Mouse (Mus musculus): Measurements from ENCODE around the gene Gm44965. TPM values are rescaled to one million over a fixed set of nuclear protein-coding genes. Genes with fewer than 3 reads are reported as not detected.
A peak's percentile ranks its signal among the peaks of the same experiment; 100 is the strongest.
"Not testable (repeated sequence)": the region's sequence is repeated elsewhere in the genome, so short reads cannot be mapped to it uniquely, and the experiment has no call there.

Gm44965 gene
- polyA plus RNA-seq, 1 experiment: not detected

DNA sequence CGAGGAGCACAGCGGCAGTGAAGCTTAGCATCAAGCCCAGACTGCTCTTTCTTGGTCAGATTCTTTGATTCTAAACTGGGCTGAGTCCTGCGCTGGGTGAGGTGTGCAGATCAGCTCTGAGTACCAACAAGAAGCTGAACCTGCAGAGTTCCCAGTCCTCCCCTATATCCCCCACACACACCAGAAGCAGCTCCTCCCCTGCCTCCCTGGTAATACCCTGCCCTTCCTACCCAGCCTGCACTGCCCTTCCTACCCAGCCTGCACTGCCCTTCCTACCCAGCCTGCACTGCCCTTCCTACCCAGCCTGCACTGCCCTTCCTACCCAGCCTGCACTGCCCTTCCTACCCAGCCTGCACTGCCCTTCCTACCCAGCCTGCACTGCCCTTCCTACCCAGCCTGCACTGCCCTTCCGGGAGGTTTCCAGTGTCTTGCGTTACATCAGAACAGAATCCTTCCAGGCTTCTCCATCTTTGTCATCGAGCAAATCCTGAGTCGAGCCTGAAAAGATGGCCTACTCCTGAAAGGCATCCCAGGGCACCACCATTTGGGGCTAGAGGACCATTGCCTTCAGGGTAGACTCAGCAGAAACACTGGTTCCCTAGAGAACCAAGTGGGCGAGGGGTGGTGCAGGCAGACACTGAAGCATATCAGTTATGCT, 28.6 kb downstream of the Gm44965 start:
- not testable (repeated sequence) for DNase-seq (ENCODE audit: extremely low spot score in 1 of 2, low spot score in 1 of 2)

DNA sequence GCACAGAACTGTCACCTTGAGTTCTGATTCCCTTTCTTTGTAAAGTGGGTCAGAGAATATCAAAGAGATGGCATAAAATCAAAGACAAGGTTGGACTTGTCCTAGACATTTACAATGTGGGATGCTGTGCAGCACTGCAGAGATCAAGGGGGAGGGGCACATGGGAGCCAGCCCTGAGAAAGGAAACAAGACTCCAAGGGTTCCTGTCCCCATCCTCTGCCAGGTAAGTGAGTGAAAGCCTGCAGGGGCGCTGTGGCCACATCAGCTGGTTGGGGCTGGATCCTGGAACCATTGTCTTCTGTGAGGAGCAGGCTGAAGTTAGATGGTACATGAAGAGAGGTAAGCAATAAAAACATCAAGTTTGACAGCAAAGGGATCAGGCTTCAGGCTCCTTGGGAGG, 29.7 kb downstream of the Gm44965 start:
- DNase-seq (ENCODE audit: extremely low spot score in 1 of 2, low spot score in 1 of 2): no peak

DNA sequence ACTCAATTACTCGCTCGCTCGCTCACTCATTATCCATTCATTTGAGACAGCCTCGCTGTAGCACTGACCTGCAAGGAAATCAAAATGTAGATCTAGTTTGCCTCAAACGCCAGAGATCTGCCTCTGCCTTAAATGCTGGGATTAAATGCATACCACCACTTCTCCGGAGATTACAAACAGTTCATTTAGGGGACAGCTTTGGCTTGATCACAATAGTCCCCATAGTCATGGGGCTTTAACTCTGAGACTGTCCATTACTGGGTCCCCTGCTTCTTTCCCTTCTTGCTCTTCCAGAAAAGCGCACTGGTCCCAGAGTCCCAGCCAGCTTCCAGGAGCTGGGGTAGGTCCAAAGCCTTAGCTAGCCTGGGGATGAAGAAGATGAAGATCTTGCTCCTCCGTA, 32.7 kb downstream of the Gm44965 start, which contains the start of gene AI854703:
TSS of gene AI854703 (plus strand) at position 301 of the 400 bp plus-strand sequence.
- DNase-seq (ENCODE audit: extremely low spot score in 1 of 2, low spot score in 1 of 2): no peak

GRCm38 (mm10) chr6:48626984-48627383, 33.2 kb downstream of the Gm44965 start:
- peak; percentile 44 to 77 for DNase-seq (ENCODE audit: extremely low spot score in 1 of 2, low spot score in 1 of 2)

GRCm38 (mm10) chr6:48627511-48627924, 33.8 kb downstream of the Gm44965 start:
- DNase-seq (ENCODE audit: extremely low spot score in 1 of 2, low spot score in 1 of 2): peak in 1 of 2 experiments; percentile 17

DNA sequence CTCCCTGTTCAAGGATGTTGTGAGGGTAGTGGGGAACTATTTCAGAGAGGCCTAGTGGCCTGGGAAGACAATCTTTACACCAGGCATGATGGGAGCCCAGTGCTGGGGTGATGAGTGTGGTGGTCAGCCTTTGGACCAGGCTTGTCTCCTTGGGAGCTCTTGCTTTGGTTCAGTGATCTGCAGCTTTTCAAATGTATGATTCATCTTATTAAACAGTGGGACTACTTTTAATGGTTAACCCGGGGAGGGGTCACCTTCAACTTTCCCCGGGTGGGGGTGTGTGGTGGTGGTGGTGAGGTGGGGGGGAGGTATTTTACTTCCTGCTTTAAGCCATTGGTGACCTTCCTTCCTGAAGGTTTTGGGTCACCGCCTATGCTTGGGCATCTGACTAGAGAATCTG, 34.6 kb downstream of the Gm44965 start:
- DNase-seq (ENCODE audit: extremely low spot score in 1 of 2, low spot score in 1 of 2): no peak

- DNase-seq (ENCODE audit: extremely low spot score in 1 of 2, low spot score in 1 of 2): peak in 1 of 2 experiments; percentile 56
These were observed 35.3 kb downstream of the Gm44965 start for GRCm38 (mm10) chr6:48628808-48629660.

DNA sequence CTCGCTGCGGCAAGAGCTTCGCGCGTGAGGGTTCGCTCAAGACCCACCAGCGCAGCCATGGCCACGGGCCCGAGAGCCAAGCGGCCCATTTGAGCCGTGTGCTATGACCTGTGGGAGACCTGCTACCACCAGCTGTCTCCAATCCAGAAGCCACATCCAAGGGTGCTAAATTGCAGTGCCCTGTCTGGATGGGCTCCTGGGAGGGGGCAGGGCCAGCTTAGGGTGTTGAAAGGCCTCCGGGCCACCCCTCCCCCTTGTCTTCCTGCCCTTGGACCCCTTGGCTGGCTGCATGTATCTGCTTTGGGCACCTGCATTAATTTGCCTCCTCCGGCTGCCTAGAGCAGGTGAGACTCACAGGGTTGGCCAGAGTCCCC, 35.9 kb downstream of the Gm44965 start:
- no peak for DNase-seq (ENCODE audit: extremely low spot score in 1 of 2, low spot score in 1 of 2)

- DNase-seq (ENCODE audit: extremely low spot score in 1 of 2, low spot score in 1 of 2): no peak
These were observed 37.1 kb downstream of the Gm44965 start for GRCm38 (mm10) chr6:48630831-48631230.

DNA sequence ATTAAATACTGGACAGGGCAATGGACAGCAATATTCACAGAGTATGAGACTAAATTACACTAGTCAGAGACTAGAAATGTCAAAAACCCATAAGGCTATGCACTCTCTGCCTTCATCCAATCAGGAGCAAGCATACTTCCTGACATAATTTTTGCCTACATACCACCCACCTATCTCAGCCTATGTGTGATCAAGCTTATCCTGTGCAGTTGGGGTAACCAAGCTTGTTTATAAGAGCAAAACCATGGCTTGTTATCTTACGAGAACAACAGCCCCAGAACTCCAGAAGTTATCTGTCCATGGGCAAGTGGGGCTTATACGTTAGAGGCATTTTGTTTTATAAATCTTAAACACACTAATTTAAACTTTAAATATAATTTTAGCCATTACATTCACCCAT, 41.4 kb downstream of the Gm44965 start:
- no peak for DNase-seq (ENCODE audit: extremely low spot score in 1 of 2, low spot score in 1 of 2)

GRCm38 (mm10) chr6:48636515-48636914, 42.8 kb downstream of the Gm44965 start:
- DNase-seq (ENCODE audit: extremely low spot score in 1 of 2, low spot score in 1 of 2): no peak

DNA sequence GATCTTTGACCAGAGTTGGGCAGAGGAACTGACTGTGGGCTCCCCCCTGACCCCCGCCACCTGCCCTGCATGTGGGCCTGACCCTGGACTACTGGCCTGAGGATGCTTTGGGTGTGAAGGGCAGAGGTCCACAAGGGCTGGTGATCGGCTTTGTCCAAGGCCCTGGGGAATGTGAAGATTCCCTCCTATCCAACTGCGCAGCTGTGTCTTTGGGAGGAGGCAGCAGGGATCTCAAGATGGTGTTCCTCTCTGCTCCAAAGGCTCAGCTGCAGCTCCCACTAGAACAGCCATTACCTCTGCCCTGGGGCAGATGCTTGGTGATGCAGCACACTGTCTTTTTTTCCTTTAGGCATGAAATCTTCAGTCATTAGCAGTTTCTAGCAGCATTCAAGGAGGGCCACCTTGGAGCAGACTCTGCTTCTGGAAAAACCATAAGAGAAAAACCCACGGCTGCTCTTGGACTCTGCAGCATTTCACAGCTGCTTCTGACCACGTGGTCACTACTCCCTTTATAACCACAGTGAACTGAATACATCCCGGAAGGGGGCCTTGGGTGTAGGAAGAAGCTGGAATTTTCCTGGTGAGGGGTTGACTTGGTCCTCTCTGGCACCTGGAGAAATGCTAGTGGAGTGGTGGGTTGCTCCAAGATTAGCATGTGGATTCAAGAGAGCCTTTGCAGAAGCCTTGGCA, 44.2 kb downstream of the Gm44965 start:
- no peak for DNase-seq (ENCODE audit: extremely low spot score in 1 of 2, low spot score in 1 of 2)

DNA sequence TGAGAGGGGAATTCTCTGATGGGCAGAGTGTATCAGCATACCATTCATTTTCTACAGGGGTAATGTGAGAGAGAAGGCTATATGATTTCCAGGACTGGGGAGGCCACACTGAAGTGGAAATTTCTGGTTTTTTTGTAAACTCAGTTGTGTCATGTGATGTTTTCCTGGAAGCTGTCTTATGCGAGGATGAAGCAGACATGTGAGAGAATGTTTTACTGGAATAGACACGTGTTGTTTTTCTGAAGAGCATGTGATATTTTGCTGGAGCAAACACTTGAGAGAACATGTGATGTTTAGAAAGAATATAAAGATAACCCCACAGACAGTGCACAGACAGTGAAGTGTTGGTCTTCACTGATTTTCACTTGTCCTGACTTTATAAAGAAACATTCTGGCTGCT, 44.8 kb downstream of the Gm44965 start:
- no peak for DNase-seq (ENCODE audit: extremely low spot score in 1 of 2, low spot score in 1 of 2)

DNA sequence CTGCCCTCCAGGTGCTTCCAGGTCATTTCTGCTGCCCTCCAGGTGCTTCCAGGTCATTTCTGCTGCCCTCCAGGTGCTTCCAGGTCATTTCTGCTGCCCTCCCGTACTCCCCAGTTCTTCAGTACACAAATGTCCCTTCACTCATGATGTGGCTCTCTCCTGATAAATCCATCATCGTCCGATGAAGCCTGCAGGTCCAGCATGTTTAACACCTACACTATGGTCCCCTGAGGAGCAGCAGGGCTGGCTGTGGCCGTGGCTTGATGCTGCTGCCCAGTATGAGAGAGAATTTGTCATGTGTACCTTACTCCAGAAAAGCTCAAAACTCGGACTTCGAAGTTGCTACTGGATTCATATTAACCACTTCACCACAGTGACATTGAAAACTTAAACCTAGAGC, 47.6 kb downstream of the Gm44965 start:
- DNase-seq (ENCODE audit: extremely low spot score in 1 of 2, low spot score in 1 of 2): no peak

GRCm38 (mm10) chr6:48642764-48643292, 49.1 kb downstream of the Gm44965 start:
- DNase-seq (ENCODE audit: extremely low spot score in 1 of 2, low spot score in 1 of 2): peak in 1 of 2 experiments; percentile 84

GRCm38 (mm10) chr6:48645660-48646308, 52.0 kb downstream of the Gm44965 start:
- peak in 1 of 2 experiments; percentile 81 for DNase-seq (ENCODE audit: extremely low spot score in 1 of 2, low spot score in 1 of 2)

GRCm38 (mm10) chr6:48646309-48646690, 52.6 kb downstream of the Gm44965 start:
- no peak for DNase-seq (ENCODE audit: extremely low spot score in 1 of 2, low spot score in 1 of 2)

DNA sequence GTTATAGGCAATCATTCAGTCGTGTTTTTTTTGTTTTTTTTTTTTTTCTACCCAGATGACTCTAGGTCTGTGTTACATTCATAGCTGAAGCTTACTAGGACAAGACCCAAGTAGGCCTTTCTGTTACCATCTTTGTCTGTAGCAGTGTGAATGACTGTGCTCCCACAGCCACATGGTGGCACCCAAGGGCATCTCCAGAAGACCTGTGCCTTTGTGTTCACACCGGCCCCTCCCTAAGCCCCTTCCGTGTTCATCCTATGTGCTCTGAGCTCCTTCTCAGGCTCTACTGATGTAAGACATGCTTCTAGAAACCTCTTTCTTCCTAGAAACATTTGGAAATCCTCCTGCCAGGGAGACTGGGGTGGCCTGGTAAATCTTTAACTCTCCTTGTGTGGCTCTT, 53.3 kb downstream of the Gm44965 start, which contains the start of gene Gimap8:
TSS of gene Gimap8 (plus strand) at position 240 of the 400 bp plus-strand sequence.
- peak in 1 of 2 experiments; percentile 29 for DNase-seq (ENCODE audit: extremely low spot score in 1 of 2, low spot score in 1 of 2)

DNA sequence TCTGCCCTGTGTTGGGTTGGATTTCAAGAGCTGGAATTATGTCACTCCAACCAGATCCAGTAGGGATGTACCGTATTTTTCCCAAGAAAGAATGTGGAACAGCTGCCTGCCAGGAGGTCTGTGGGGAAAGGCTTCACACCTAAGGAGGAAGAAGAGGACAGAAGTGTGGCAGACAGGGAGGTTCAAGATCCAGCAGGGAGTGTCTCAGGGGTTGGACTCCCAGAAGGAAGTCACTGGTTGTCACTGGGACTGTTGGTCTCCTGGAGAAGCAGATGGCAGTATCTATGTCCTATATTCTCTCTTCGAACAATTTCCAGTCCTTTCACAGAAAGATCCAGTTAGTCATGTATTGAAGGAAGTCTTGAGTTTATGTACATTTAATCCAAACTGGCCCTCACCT, 53.9 kb downstream of the Gm44965 start:
- DNase-seq (ENCODE audit: extremely low spot score in 1 of 2, low spot score in 1 of 2): no peak

DNA sequence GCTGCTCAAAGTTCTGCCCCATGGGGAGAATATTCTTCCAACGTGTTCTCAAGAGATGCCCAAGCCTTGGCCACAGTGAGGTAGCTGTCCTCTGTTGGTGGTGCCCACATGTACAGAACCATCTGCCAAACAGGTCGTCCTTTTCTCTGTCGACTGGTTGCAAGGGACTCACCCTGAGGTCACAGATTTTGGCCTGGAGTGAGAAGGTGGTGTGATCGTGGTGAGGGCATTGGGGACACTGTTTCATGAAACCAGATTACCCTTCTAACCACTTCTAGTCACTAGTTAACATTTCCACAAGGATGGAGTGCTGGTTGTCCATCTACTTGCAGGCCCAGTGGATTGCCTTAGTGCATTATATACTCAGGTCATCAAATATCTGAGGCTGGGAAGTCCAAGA, 55.0 kb downstream of the Gm44965 start:
- DNase-seq (ENCODE audit: extremely low spot score in 1 of 2, low spot score in 1 of 2): no peak

Data from frontal cortex, adult 2 months (tissue).